Mouse (Mus musculus): ENCODE data around the gene Kif12.

DNA sequence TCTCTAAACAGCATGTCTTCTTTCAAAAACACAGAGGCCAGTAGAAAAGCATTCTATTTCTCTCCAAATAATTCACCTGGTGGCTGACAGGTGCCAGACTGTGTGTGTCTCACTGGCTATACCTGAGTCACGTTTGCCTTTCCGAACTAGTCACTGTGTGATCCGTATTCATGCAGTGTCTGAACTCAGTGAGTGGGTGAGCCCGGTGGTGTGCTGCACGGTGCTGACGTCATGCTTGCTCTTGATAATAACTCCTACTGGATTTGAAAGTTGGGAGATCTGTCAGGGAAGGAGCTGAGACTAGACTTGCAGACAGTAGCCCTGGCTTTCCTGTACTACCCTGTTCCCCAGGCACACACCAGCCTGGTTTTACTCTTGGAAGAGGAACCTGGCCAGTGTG lies 47.7 kb upstream of the Kif12 start:
- no peak for TF ChIP-seq CTCF (IDR thresholded peaks at IDR 0.05; ENCODE audit: insufficient read depth, low read depth, low read length)
- no peak for TF ChIP-seq POLR2A (IDR thresholded peaks at IDR 0.05; ENCODE audit: insufficient read depth, low read depth, low read length)

Measured in olfactory bulb, adult 2 months (tissue).